Mouse (Mus musculus) midbrain, postnatal 0 days (tissue): ENCODE data around the gene Gm9970. TPM values are rescaled to one million over a fixed set of nuclear protein-coding genes. Genes with fewer than 3 reads are reported as not detected.

Experiments used
- ATAC-seq: fragments of 200-750 bp; cut with Nextera tagmentation; 2 replicates; pipeline ENCODE4 v1.8.0; 2017; ENCODE audit warnings: moderate number of reproducible peaks, mild to moderate bottlenecking, moderate TSS enrichment, moderate library complexity; ENCODE audit not compliant: low FRiP score
- DNase-seq: peaks from one replicate; pipeline ENCODE4 v3.0.0-alpha.2; 2015; ENCODE audit warnings: low spot score
- H3K27ac ChIP-seq: fragments of 300-500 bp; sonication (generic); 2 replicates; pipeline ENCODE4 v1.5.1; 2014; ENCODE audit warnings: low read depth, mild to moderate bottlenecking, low read length, mixed read lengths
- H3K27me3 ChIP-seq: fragments of 300-500 bp; sonication (generic); 2 replicates; pipeline ENCODE4 v1.6.1; 2014; ENCODE audit warnings: low read length, control low read depth, mixed read lengths; ENCODE audit not compliant: insufficient read depth
- H3K36me3 ChIP-seq: fragments of 300-500 bp; sonication (generic); 2 replicates; pipeline ENCODE4 v1.6.1; 2014; ENCODE audit warnings: low read length, control low read depth, mixed read lengths; ENCODE audit not compliant: insufficient read depth
- H3K4me1 ChIP-seq: fragments of 300-500 bp; sonication (generic); 2 replicates; pipeline ENCODE4 v1.6.1; 2014; ENCODE audit warnings: mild to moderate bottlenecking, control low read depth, antibody characterized with exemption, low read length, mixed read lengths; ENCODE audit not compliant: insufficient read depth
- H3K4me2 ChIP-seq: fragments of 300-500 bp; sonication (generic); 2 replicates; pipeline ENCODE4 v1.6.1; 2014; ENCODE audit warnings: low read depth, mild to moderate bottlenecking, low read length, mixed read lengths; ENCODE audit not compliant: poor library complexity, severe bottlenecking
- H3K4me3 ChIP-seq: fragments of 300-500 bp; sonication (generic); 2 replicates; pipeline ENCODE4 v1.5.1; 2014; ENCODE audit warnings: low read depth, mild to moderate bottlenecking, low read length, moderate library complexity
- H3K9ac ChIP-seq: fragments of 300-500 bp; sonication (generic); replicated peaks from 2 replicates; pipeline ENCODE4 v1.6.1; 2014; ENCODE audit warnings: mild to moderate bottlenecking, low read length, moderate library complexity, mixed read lengths; ENCODE audit not compliant: poor library complexity, severe bottlenecking
- H3K9me3 ChIP-seq: fragments of 300-500 bp; sonication (generic); 2 replicates; pipeline ENCODE4 v1.6.1; 2016; ENCODE audit warnings: low read length, control low read depth
- CTCF ChIP-seq: IDR thresholded peaks from 2 replicates; pipeline ENCODE4 v1.5.1; 2016; ENCODE audit warnings: antibody characterized with exemption, mild to moderate bottlenecking
- WGBS: fragments of 180-500 bp; shearing (Covaris S2); extraction: QIAGEN DNeasy Blood & Tissue Kit; methylation state at CpG from one replicate; pipeline ENCODE4 v1.1.7; 2014; 5-methylcytosine and 5-hydroxymethylcytosine counted together
- polyA plus RNA-seq: library from polyadenylated mRNA; unstranded; fragments of >200 nt; fragmentation: Nextera tagmentation; extraction: Ambion mirVana; gene quantifications from 2 replicates; pipeline ENCODE4 v1.2.1, GENCODE M21; 2015
- total RNA-seq: library from RNA; depleted of rRNA; stranded (reverse); fragments of >200 nt; gene quantifications from 2 replicates; pipeline ENCODE4 v1.2.3, GENCODE M21; 2014

The Gm9970 gene
- total and polyA plus RNA-seq, 2 experiments from 2014 or later, result 0.93 TPM; not detected in 1

DNA sequence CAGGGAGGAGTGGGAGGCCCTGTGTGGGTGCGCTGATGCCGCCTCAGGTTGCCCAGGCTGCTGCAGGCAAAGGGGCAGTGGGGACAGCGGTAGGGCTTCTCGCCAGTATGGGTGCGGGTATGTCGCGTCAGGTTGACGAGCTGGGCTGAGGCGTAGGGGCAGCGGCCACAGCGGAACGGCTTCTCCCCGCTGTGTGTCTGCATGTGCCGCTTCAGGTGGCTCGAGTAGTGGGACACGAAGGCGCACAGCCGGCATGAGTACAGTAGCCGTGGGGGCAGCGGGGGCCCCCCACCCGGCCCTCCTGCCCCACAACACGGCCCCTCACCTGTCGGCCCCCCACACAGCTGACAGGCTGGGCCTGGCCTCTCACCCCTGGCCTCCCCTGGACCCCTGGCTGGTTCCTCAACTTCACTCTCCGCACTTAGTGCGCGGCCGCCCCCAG lies 40.7 kb downstream of the Gm9970 start:
- DNase-seq, result no peak
- Histone ChIP-seq H3K4me2 (peak overlapping the region; percentile 82; the same call in 1 of the 2 replicates), H3K4me3 (peak overlapping the region; percentile 14; the same call in 1 of the 2 replicates)

DNA sequence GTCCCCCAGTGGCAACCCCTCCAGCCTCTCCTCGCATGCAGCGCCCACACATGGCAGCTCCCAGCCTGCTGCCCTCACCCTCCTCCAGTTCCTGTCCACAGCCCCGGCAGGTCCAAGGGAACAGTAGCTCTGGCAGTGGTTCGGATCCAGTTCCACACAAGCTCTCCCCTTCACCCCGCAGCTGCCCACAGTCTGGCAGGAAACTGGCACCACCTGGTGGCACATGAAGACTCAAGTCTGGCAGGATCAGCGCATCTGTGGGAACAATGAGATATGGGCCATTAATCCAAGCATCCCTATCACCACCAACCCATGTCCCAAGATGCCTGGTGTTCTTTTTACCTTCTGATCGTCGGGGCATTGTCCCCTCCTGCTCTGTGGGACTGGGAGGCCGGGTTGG lies 41.1 kb downstream of the Gm9970 start:
- DNase-seq (peak; percentile 31), ATAC-seq (no peak)
- peaks cover 65% of the 10 kb centered on the region for H3K36me3 ChIP-seq
- 83% methylated on average over 9 of the region's 9 CpGs for WGBS
- no peak overlapping the region for H3K27ac ChIP-seq
- no peak overlapping the region for H3K4me2 ChIP-seq
- H3K4me3 ChIP-seq, result no peak overlapping the region
- H3K27me3 ChIP-seq, result no peaks in the 10 kb centered on the region
- TF ChIP-seq CTCF, result peak; percentile 48
- H3K4me1 ChIP-seq, result peaks cover 3% of the 10 kb centered on the region; the same call in 1 of the 2 replicates
- H3K9me3 ChIP-seq, result peaks cover 5% of the 10 kb centered on the region
- no peak overlapping the region for H3K9ac ChIP-seq

More for the DNA sequence above, 40.7 kb downstream of the Gm9970 start:
- Histone ChIP-seq H3K9ac (no peak overlapping the region), H3K9me3 (peaks cover 5% of the 10 kb centered on the region), H3K27me3 (no peaks in the 10 kb centered on the region), H3K27ac (no peak overlapping the region), H3K36me3 (peaks cover 70% of the 10 kb centered on the region), H3K4me1 (peaks cover 3% of the 10 kb centered on the region; the same call in 1 of the 2 replicates)
- ATAC-seq, result no peak
- TF ChIP-seq CTCF, result no peak
- 92% methylated on average over 27 of the region's 27 CpGs for WGBS

GRCm38 (mm10) chr5:31199321-31199892 lies 41.6 kb downstream of the Gm9970 start:
- ATAC-seq, result no peak
- Histone ChIP-seq H3K27ac (no peak overlapping the region), H3K4me1 (peaks cover 3% of the 10 kb centered on the region; the same call in 1 of the 2 replicates), H3K4me3 (no peak overlapping the region), H3K27me3 (no peaks in the 10 kb centered on the region), H3K9me3 (peaks cover 5% of the 10 kb centered on the region), H3K36me3 (peaks cover 63% of the 10 kb centered on the region), H3K9ac (no peak overlapping the region), H3K4me2 (no peak overlapping the region)
- no peak for TF ChIP-seq CTCF
- DNase-seq, result no peak
- 93% methylated on average over 19 of the region's 19 CpGs for WGBS

GRCm38 (mm10) chr5:31198616-31199320 lies 42.3 kb downstream of the Gm9970 start:
- Histone ChIP-seq H3K27me3 (no peaks in the 10 kb centered on the region), H3K27ac (no peak overlapping the region), H3K4me1 (peaks cover 3% of the 10 kb centered on the region; the same call in 1 of the 2 replicates), H3K9me3 (peaks cover 5% of the 10 kb centered on the region), H3K4me3 (no peak overlapping the region), H3K9ac (no peak overlapping the region), H3K4me2 (no peak overlapping the region), H3K36me3 (peaks cover 56% of the 10 kb centered on the region)
- no peak for ATAC-seq
- WGBS, result 79% methylated on average over 5 of the region's 5 CpGs
- DNase-seq, result no peak
- TF ChIP-seq CTCF, result no peak

- Histone ChIP-seq H3K4me1 (peaks cover 3% of the 10 kb centered on the region; the same call in 1 of the 2 replicates), H3K4me3 (no peak overlapping the region), H3K27me3 (no peaks in the 10 kb centered on the region), H3K9ac (no peak overlapping the region), H3K4me2 (no peak overlapping the region), H3K9me3 (peaks cover 5% of the 10 kb centered on the region), H3K27ac (no peak overlapping the region), H3K36me3 (peaks cover 56% of the 10 kb centered on the region)
- 85% methylated on average over 9 of the region's 9 CpGs for WGBS
- no peak for TF ChIP-seq CTCF
- ATAC-seq (no peak), DNase-seq (no peak)
These were observed 42.9 kb downstream of the Gm9970 start for GRCm38 (mm10) chr5:31198170-31198569.

DNA sequence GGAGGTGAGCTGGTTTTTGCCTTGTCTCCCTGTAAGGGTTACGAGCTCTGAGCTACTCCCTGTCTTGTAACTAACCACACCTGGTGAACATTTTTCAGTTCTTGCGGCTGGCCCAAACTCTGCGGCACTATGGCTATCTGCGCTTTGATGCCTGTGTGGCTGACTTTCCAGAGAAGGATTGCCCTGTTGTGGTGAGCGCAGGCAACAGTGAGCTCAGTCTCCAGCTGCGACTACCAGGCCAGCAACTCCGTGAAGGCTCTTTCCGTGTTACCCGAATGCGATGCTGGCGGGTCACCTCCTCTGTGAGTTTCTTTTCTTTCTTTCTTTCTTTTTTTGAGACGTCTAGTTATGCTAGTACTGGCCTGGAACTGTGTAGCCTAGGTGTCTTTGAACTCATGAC lies 44.0 kb downstream of the Gm9970 start:
- no peak overlapping the region for H3K9ac ChIP-seq
- no peak overlapping the region for H3K4me2 ChIP-seq
- DNase-seq (no peak), ATAC-seq (no peak)
- H3K4me1 ChIP-seq, result peaks cover 3% of the 10 kb centered on the region; the same call in 1 of the 2 replicates
- WGBS, result 95% methylated on average over 12 of the region's 12 CpGs
- H3K36me3 ChIP-seq, result peaks cover 51% of the 10 kb centered on the region
- H3K4me3 ChIP-seq, result no peak overlapping the region
- no peak overlapping the region for H3K27ac ChIP-seq
- peaks cover 5% of the 10 kb centered on the region for H3K9me3 ChIP-seq
- no peak for TF ChIP-seq CTCF
- no peaks in the 10 kb centered on the region for H3K27me3 ChIP-seq
